Mouse (Mus musculus): ENCODE measurements around the gene Nwd1. TPM values are rescaled to one million over a fixed set of nuclear protein-coding genes. Genes with fewer than 3 reads are reported as not detected.

Nwd1 gene
- total RNA-seq, 2 experiments from 2014 or later: 33.7 to 36.7 TPM

DNA sequence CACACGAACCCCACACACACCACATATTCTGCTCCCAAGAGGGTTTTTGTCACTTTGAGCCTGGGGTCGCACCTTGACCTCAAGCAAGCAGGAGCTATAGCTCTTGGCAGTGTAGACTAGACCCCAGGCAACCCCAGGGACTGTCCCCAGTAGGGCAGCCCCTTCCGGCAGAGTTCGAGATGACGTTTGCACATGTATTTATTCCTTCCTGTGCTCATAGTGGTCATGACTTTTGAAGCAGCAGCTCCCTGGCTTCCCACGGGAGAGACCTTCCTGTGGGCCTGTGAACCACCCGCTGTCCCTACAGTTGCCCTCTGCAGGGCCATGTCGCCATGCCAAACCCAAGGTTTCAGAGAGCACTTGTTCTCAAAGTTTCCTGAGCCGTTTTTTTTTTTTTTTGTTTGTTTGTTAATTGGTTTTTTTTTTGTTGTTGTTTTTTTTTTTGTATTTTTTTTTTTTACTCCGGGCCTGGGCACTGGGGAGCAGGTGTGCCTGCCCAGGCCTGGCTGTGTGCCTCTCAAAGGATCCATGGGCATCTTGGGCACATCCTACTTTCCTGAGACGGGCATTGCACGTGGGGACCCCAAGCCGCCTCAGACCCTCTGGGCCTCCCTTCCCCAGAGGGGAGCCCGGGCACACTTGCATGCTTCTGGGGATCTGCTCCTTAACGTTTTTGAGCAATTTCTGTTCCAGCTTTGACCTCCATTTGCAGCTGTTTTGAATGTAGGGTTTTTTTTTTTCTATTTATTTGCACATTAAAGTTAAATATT is 111.1 kb downstream of the Nwd1 start:
- no peak for DNase-seq (ENCODE audit: low spot score in 2 of 2)
- intact Hi-C loops (cut with DNase I): no loop called here

GRCm38 (mm10) chr8:72758310-72758709 is 111.8 kb downstream of the Nwd1 start:
- intact Hi-C loops (cut with DNase I): no loop called here
- DNase-seq (ENCODE audit: low spot score in 2 of 2): no peak

- intact Hi-C loops (cut with DNase I): no loop called here
- DNase-seq (ENCODE audit: low spot score in 2 of 2): no peak
Measured at GRCm38 (mm10) chr8:72760216-72760615, 113.7 kb downstream of the Nwd1 start.

GRCm38 (mm10) chr8:72761322-72762051 is 115.0 kb downstream of the Nwd1 start, which contains the start of gene F2rl3:
TSS of gene F2rl3 (plus strand) at chr8:72761880.
- no peak for DNase-seq (ENCODE audit: low spot score in 2 of 2)
- intact Hi-C loops (cut with DNase I): no loop called here

GRCm38 (mm10) chr8:72762306-72762705 is 115.8 kb downstream of the Nwd1 start:
- DNase-seq (ENCODE audit: low spot score in 2 of 2): no peak
- intact Hi-C loops (cut with DNase I): no loop called here

- DNase-seq (ENCODE audit: low spot score in 2 of 2): no peak
- intact Hi-C loops (cut with DNase I): no loop called here
Measured at GRCm38 (mm10) chr8:72765696-72766095, 119.2 kb downstream of the Nwd1 start.

DNA sequence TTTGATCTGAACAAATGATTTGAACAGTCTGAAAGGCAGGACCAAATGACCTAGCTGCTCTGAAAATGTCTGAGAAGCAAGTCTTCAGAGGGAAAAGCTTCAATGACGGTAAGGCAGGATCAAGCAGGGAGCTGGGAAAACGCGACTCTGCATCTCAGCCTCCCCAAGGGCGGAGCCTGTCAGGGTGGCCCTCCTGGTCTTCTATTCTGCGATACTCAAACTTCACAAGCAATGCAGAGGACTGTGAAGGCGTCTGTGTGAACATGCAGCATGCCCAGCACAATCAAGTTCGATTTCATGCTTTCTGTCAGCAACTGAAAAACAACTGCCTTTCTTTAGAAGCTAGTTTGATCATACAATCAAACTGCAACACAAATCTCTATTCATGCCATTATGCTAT is 120.3 kb downstream of the Nwd1 start:
- intact Hi-C loops (cut with DNase I): no loop called here
- no peak for DNase-seq (ENCODE audit: low spot score in 2 of 2)

Small RNA genes within 50 kb of the gene (microRNA-seq; reads per million reads assigned to microRNA genes)
- gene Gm26237: 0 reads per million in 2 experiments

Other genes starting within 250 kb of the Nwd1 start
- gene Eps15l1, start 225.3 kb upstream of the Nwd1 start, total RNA-seq (2021): 10 to 100 TPM; 63.3 to 69.5 TPM
- 1 to 10 TPM in 1 of 2 experiments, under 1 TPM in 1; 0.86 to 1.2 TPM for gene Calr3, start 202.8 kb upstream of the Nwd1 start, total RNA-seq (2021)
- gene 1700030K09Rik, start 202.8 kb upstream of the Nwd1 start, total RNA-seq (2021): 10 to 100 TPM; 11.4 to 12.6 TPM
- gene Cherp, start 171.5 kb upstream of the Nwd1 start, total RNA-seq (2021): 10 to 100 TPM; 68.9 to 77.4 TPM
- 10 to 100 TPM; 50.8 to 53.8 TPM for gene Slc35e1, start 154.1 kb upstream of the Nwd1 start, total RNA-seq (2021)
- 1 to 10 TPM; 8.5 to 9.8 TPM for gene Med26, start 98.4 kb upstream of the Nwd1 start, total RNA-seq (2021)
- 100 to 1,000 TPM; 125 to 126 TPM for gene Smim7, start 75.6 kb upstream of the Nwd1 start, total RNA-seq (2021)
- gene Tmem38a, start 74.7 kb upstream of the Nwd1 start, total RNA-seq (2021): 100 to 1,000 TPM; 136 to 148 TPM
- gene Sin3b, start 76.6 kb downstream of the Nwd1 start, total RNA-seq (2021): 100 to 1,000 TPM; 139 to 152 TPM
- gene F2rl3, start 115.2 kb downstream of the Nwd1 start, total RNA-seq (2021): not detected